Mouse (Mus musculus): Measurements from ENCODE around the gene Nisch.

Nisch gene

GRCm38 (mm10) chr14:31216846-31217245 lies at the start of gene Nisch:
Nisch (minus strand) TSS chr14:31216946.
- no peak for DNase-seq

- no peak for DNase-seq
Measured at GRCm38 (mm10) chr14:31260932-31261331, 44.2 kb upstream of the Nisch start.

- DNase-seq = no peak
Measured at GRCm38 (mm10) chr14:31260374-31260773, 43.6 kb upstream of the Nisch start.

GRCm38 (mm10) chr14:31258476-31259050 lies 41.8 kb upstream of the Nisch start:
- no peak for DNase-seq

GRCm38 (mm10) chr14:31252091-31252490 lies 35.3 kb upstream of the Nisch start:
- DNase-seq = no peak

- no peak for DNase-seq
Measured at GRCm38 (mm10) chr14:31251626-31252025, 34.9 kb upstream of the Nisch start.

- DNase-seq = peak; percentile 97
Measured at GRCm38 (mm10) chr14:31251084-31251604, 34.4 kb upstream of the Nisch start, which contains the start of the genes Phf7 and Bap1. Phf7 (minus strand) TSS chr14:31251317. Bap1 (plus strand) TSS chr14:31251450.

- no peak for DNase-seq
Measured at GRCm38 (mm10) chr14:31250222-31251083, 33.7 kb upstream of the Nisch start.

- no peak for DNase-seq
Measured at GRCm38 (mm10) chr14:31248396-31248795, 31.6 kb upstream of the Nisch start.

GRCm38 (mm10) chr14:31245946-31246345 lies 29.2 kb upstream of the Nisch start:
- no peak for DNase-seq

- DNase-seq = no peak
Measured at GRCm38 (mm10) chr14:31244777-31245176, 28.0 kb upstream of the Nisch start.

GRCm38 (mm10) chr14:31240528-31240927 lies 23.8 kb upstream of the Nisch start:
- no peak for DNase-seq

GRCm38 (mm10) chr14:31237101-31237882 lies 20.5 kb upstream of the Nisch start:
- DNase-seq = no peak

GRCm38 (mm10) chr14:31233996-31234591 lies 17.3 kb upstream of the Nisch start:
- DNase-seq = peak; percentile 85

GRCm38 (mm10) chr14:31233070-31233995 lies 16.6 kb upstream of the Nisch start:
- DNase-seq = no peak

GRCm38 (mm10) chr14:31232404-31233069 lies 15.8 kb upstream of the Nisch start:
- no peak for DNase-seq

- DNase-seq = no peak
Measured at GRCm38 (mm10) chr14:31230442-31230841, 13.7 kb upstream of the Nisch start.

- DNase-seq = no peak
Measured at GRCm38 (mm10) chr14:31228234-31228633, 11.5 kb upstream of the Nisch start.

GRCm38 (mm10) chr14:31226978-31227377 lies 10.2 kb upstream of the Nisch start:
- DNase-seq = peak; percentile 56

GRCm38 (mm10) chr14:31217666-31218065 lies 920 bp upstream of the Nisch start, which contains the start of gene Sema3g:
Sema3g (plus strand) TSS chr14:31217860.
- no peak for DNase-seq
